ENCODE assay signal across 8 mouse cellular contexts in the genomic region with DNA sequence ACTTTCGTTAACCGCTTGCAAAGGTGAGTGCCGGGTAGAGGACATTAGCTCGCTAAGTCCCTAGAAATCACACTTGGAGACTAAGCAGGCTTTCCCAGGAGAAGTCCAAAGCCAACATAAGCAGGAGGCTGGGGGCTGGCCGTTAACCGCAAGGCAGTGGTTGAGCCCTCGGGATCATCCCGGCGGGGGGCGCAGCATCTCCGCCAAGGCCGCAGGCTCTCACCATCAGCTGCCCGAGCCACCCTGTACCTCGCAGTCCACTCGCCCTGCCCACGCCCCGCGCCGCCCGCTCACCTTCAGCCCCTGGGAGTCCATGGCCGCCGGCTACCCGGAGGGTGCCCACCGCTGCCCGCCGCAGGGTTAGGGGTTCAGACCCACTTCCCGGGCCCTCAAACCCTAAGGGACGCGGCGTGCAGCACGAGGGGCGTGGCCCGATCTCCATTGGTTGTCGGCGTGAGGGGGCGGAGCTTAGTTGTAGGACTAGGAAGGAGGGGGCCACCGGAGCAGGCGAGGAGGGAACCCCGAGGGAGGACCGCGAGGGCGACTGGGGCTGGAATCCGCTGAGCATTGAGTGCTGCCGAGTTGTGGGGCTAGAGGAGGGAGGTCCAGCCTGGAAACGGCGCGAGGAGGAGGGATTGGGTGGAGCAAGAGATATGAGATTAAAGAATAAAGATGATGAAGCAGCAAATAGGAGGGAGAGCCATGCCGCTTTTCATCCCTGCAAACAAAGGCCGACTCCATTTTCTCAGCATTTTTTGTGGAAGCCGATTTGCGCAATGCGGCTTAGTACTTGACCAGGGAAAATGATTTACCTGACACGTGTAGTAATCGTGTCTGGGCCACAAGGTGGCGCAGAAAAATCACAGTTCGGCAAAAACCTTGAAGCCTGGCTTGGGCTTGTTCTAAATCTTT. TPM values are rescaled to one million over a fixed set of nuclear protein-coding genes. Genes with fewer than 3 reads are reported as not detected.
DNase-seq lines count a peak whose midpoint lies in the region; ATAC-seq and TF ChIP-seq lines count a peak whose summit lies in the region.

Gene Ttc21b (minus strand): TSS at position 398 of the 912 bp plus-strand sequence.

- peak; percentile 94 to 95 for DNase-seq in heart, adult 2 months
- DNase-seq in kidney, adult 2 months = peak; percentile 98
- DNase-seq in limb, embryonic 11.5 days (ENCODE audit: low spot score) = peak; percentile 97

- H3K9ac ChIP-seq in embryonic facial prominence, embryonic 12.5 days = peak within 1 kb of the TSS; percentile 69
- H3K9ac ChIP-seq in heart, adult 2 months (ENCODE audit: low read depth, low read length) = peak within 1 kb of the TSS; percentile 83
- peak within 1 kb of the TSS; percentile 77 for H3K9ac ChIP-seq in limb, embryonic 11.5 days (ENCODE audit: low read length)
- H3K9ac ChIP-seq in midbrain, embryonic 13.5 days (replicated peaks) = peak within 1 kb of the TSS; percentile 77

- WGBS in embryonic facial prominence, embryonic 12.5 days = under 1% methylated on average over 56 of the region's 56 CpGs
- WGBS in heart, adult 2 months = under 1% methylated on average over 56 of the region's 56 CpGs
- under 1% methylated on average over 55 of the region's 56 CpGs for WGBS in kidney, adult 2 months
- under 1% methylated on average over 51 of the region's 56 CpGs for WGBS in limb, embryonic 11.5 days
- WGBS in midbrain, embryonic 13.5 days = under 1% methylated on average over 55 of the region's 56 CpGs
- under 1% methylated on average over 56 of the region's 56 CpGs for WGBS in small intestine, adult 2 months

- peaks cover 2% of the 10 kb centered on the region; the same call in 1 of the 2 replicates for H3K27me3 ChIP-seq in erythroblast, embryonic 14.5 days (ENCODE audit: control insufficient read depth)
- no peaks in the 10 kb centered on the region for H3K27me3 ChIP-seq in embryonic facial prominence, embryonic 12.5 days
- no peaks in the 10 kb centered on the region for H3K27me3 ChIP-seq in heart, adult 2 months (ENCODE audit: control insufficient read depth, insufficient read depth, low read length)
- H3K27me3 ChIP-seq in kidney, adult 2 months (replicated peaks; ENCODE audit: control insufficient read depth, insufficient read depth, low read length) = no peaks in the 10 kb centered on the region
- no peaks in the 10 kb centered on the region for H3K27me3 ChIP-seq in limb, embryonic 11.5 days (ENCODE audit: control insufficient read depth, insufficient read depth, low read length)
- no peaks in the 10 kb centered on the region for H3K27me3 ChIP-seq in midbrain, embryonic 13.5 days
- no peaks in the 10 kb centered on the region for H3K27me3 ChIP-seq in small intestine, adult 2 months (ENCODE audit: control insufficient read depth, insufficient read depth, low read length)

- H3K4me3 ChIP-seq in erythroblast, embryonic 14.5 days (replicated peaks) = peak within 1 kb of the TSS; percentile 64
- peak within 1 kb of the TSS; percentile 64 for H3K4me3 ChIP-seq in embryonic facial prominence, embryonic 12.5 days
- H3K4me3 ChIP-seq in heart, adult 2 months = peak within 1 kb of the TSS; percentile 77
- H3K4me3 ChIP-seq in kidney, adult 2 months (ENCODE audit: insufficient read depth, low read depth, low read length) = peak within 1 kb of the TSS; percentile 88
- H3K4me3 ChIP-seq in limb, embryonic 11.5 days (ENCODE audit: low read depth, low read length) = peak within 1 kb of the TSS; percentile 82
- H3K4me3 ChIP-seq in midbrain, embryonic 13.5 days (replicated peaks) = peak within 1 kb of the TSS; percentile 73
- peak within 1 kb of the TSS; percentile 86 for H3K4me3 ChIP-seq in small intestine, adult 2 months (ENCODE audit: low read depth, low read length)

- TF ChIP-seq CTCF in heart, adult 2 months (IDR thresholded peaks at IDR 0.05) = peak; percentile 89
- TF ChIP-seq CTCF in kidney, adult 2 months (conservative IDR thresholded peaks at IDR 0.05; ENCODE audit: insufficient read depth, insufficient read length, low read depth, low read length) = peak; percentile 77
- TF ChIP-seq CTCF in small intestine, adult 2 months (IDR thresholded peaks at IDR 0.05; ENCODE audit: extremely low read depth, insufficient read length, insufficient replicate concordance, low read depth, low read length) = peak; percentile 67; the same call in 1 of the 2 replicates

- peak within 1 kb of the TSS; percentile 45 for H3K4me2 ChIP-seq in embryonic facial prominence, embryonic 12.5 days (replicated peaks)
- peak within 1 kb of the TSS; percentile 50 for H3K4me2 ChIP-seq in limb, embryonic 11.5 days (ENCODE audit: low read depth, severe bottlenecking)
- peak within 1 kb of the TSS; percentile 58 for H3K4me2 ChIP-seq in midbrain, embryonic 13.5 days (replicated peaks)

- TF ChIP-seq EP300 in heart, adult 2 months (IDR thresholded peaks at IDR 0.05; ENCODE audit: insufficient read depth, low read depth, low read length) = peak; percentile 41; the same call in 1 of the 2 replicates

- peaks cover 10% of the 10 kb centered on the region for H3K4me1 ChIP-seq in erythroblast, embryonic 14.5 days (ENCODE audit: control insufficient read depth)
- H3K4me1 ChIP-seq in embryonic facial prominence, embryonic 12.5 days = peaks cover 9% of the 10 kb centered on the region; the same call in 1 of the 2 replicates
- H3K4me1 ChIP-seq in heart, adult 2 months (ENCODE audit: control insufficient read depth, insufficient read depth, low read length) = peaks cover 1% of the 10 kb centered on the region; the same call in 1 of the 2 replicates
- no peaks in the 10 kb centered on the region for H3K4me1 ChIP-seq in kidney, adult 2 months (ENCODE audit: control insufficient read depth, insufficient read depth, low read length)
- no peaks in the 10 kb centered on the region for H3K4me1 ChIP-seq in limb, embryonic 11.5 days (ENCODE audit: control insufficient read depth, insufficient read depth, low read length)
- H3K4me1 ChIP-seq in midbrain, embryonic 13.5 days (replicated peaks) = peaks cover 20% of the 10 kb centered on the region
- peaks cover 2% of the 10 kb centered on the region for H3K4me1 ChIP-seq in small intestine, adult 2 months (ENCODE audit: control insufficient read depth, insufficient read depth, insufficient read length, low read length)

- 0 out of 2 replicates have a peak, but pooled peaks have one; percentile 7 for TF ChIP-seq POLR2A in heart, adult 2 months (IDR thresholded peaks at IDR 0.05; ENCODE audit: insufficient read depth, low read depth, low read length)
- no peak for TF ChIP-seq POLR2A in kidney, adult 2 months (IDR thresholded peaks at IDR 0.05; ENCODE audit: low read depth, low read length)
- TF ChIP-seq POLR2A in small intestine, adult 2 months (IDR thresholded peaks at IDR 0.05; ENCODE audit: low read depth, low read length) = no peak

- ATAC-seq in erythroblast, adult 5-6 weeks (replicated peaks; ENCODE audit: low FRiP score, poor library complexity, severe bottlenecking) = no peak
- peak; percentile 99 for ATAC-seq in embryonic facial prominence, embryonic 12.5 days (ENCODE audit: insufficient number of reproducible peaks, insufficient read depth, low FRiP score, low TSS enrichment)
- peak; percentile 99 for ATAC-seq in limb, embryonic 11.5 days (ENCODE audit: insufficient number of reproducible peaks, low FRiP score, low TSS enrichment, low read depth)
- ATAC-seq in midbrain, embryonic 13.5 days = peak; percentile 99

- peak within 1 kb of the TSS; percentile 71 for H3K27ac ChIP-seq in embryonic facial prominence, embryonic 12.5 days
- peak within 1 kb of the TSS; percentile 62 for H3K27ac ChIP-seq in heart, adult 2 months
- peak within 1 kb of the TSS; percentile 54 for H3K27ac ChIP-seq in kidney, adult 2 months (ENCODE audit: insufficient read depth, low read depth, low read length)
- 0 out of 2 replicates have a peak within 1 kb of the TSS, but pooled peaks have one; percentile 38 for H3K27ac ChIP-seq in limb, embryonic 11.5 days (replicated peaks; ENCODE audit: low read depth, low read length)
- peak within 1 kb of the TSS; percentile 76 for H3K27ac ChIP-seq in midbrain, embryonic 13.5 days
- H3K27ac ChIP-seq in small intestine, adult 2 months (ENCODE audit: insufficient read depth, low read depth, low read length) = no peak within 1 kb of the TSS

- no peaks in the 10 kb centered on the region for H3K9me3 ChIP-seq in erythroblast, embryonic 14.5 days (ENCODE audit: control insufficient read depth, low read length)
- no peaks in the 10 kb centered on the region for H3K9me3 ChIP-seq in embryonic facial prominence, embryonic 12.5 days
- H3K9me3 ChIP-seq in limb, embryonic 11.5 days (ENCODE audit: control insufficient read depth, low read length) = no peaks in the 10 kb centered on the region
- no peaks in the 10 kb centered on the region for H3K9me3 ChIP-seq in midbrain, embryonic 13.5 days

- intact Hi-C loops in heart, adult 2 months (cut with DNase I) = loop anchor here (1.0 to 5.0 kb wide), 2 partner anchors 154 to 541 kb away; no protein-coding TSS in a partner anchor

- H3K36me3 ChIP-seq in erythroblast, embryonic 14.5 days (ENCODE audit: control insufficient read depth) = no peaks in the 10 kb centered on the region
- H3K36me3 ChIP-seq in embryonic facial prominence, embryonic 12.5 days = 0 out of 2 replicates have a peak, but pooled peaks cover 7% of the 10 kb centered on the region
- H3K36me3 ChIP-seq in heart, adult 2 months (ENCODE audit: control insufficient read depth, insufficient read depth, low read length) = peaks cover 2% of the 10 kb centered on the region; the same call in 1 of the 2 replicates
- peaks cover under 1% of the 10 kb centered on the region; the same call in 1 of the 2 replicates for H3K36me3 ChIP-seq in kidney, adult 2 months (ENCODE audit: control insufficient read depth, insufficient read depth, low read length)
- no peaks in the 10 kb centered on the region for H3K36me3 ChIP-seq in limb, embryonic 11.5 days (ENCODE audit: control insufficient read depth, insufficient read depth, low read length)
- H3K36me3 ChIP-seq in midbrain, embryonic 13.5 days = peaks cover 6% of the 10 kb centered on the region
- no peaks in the 10 kb centered on the region for H3K36me3 ChIP-seq in small intestine, adult 2 months (ENCODE audit: control insufficient read depth, insufficient read depth, low read length)

- no peaks in the 10 kb centered on the region for H3K79me2 ChIP-seq in heart, adult 2 months (replicated peaks; ENCODE audit: control insufficient read depth, insufficient read depth, low read length)

RNA-seq across cellular contexts. Expression of gene Ttc21b, which starts in this region (rescaled TPM):
- polyA plus RNA-seq in erythroblast, embryonic 14.5 days (2012) = 0.02 TPM in 1 of 2 replicates, not detected in the other
- 0.19 TPM in 1 of 2 replicates, not detected in the other for total RNA-seq in erythroblast, adult 5-6 weeks (2015; ENCODE audit: low replicate concordance)
- 0.42 and 0.60 TPM in 2 replicates for total RNA-seq in erythroblast, adult 5-6 weeks (2017; ENCODE audit: low replicate concordance)
- polyA plus RNA-seq in embryonic facial prominence, embryonic 12.5 days (2016; fragmentation: Nextera tagmentation; extraction: Ambion mirVana) = 17.3 and 18.7 TPM in 2 replicates
- total RNA-seq in heart, adult 2 months (2021) = 1 to 10 TPM; 4.0 TPM
- 3.0 and 4.1 TPM in 2 replicates for polyA plus RNA-seq in heart, adult 2 months (2012; rRNA removed)
- polyA plus RNA-seq in kidney, adult 2 months (2012; rRNA removed) = 6.3 and 7.0 TPM in 2 replicates
- polyA plus RNA-seq in limb, embryonic 11.5 days (2014; fragmentation: Nextera tagmentation; extraction: Ambion mirVana) = 14.6 and 18.3 TPM in 2 replicates
- 13.7 and 14.7 TPM in 2 replicates for polyA plus RNA-seq in midbrain, embryonic 13.5 days (2015; fragmentation: Nextera tagmentation; extraction: Ambion mirVana)
- 0.20 and 0.42 TPM in 2 replicates for polyA plus RNA-seq in small intestine, adult 2 months (2012; rRNA removed)
